Mouse (Mus musculus) ES-E14 (cell line): ENCODE data around the gene Fanca. TPM values are rescaled to one million over a fixed set of nuclear protein-coding genes. Genes with fewer than 3 reads are reported as not detected.

Source experiments
- DNase-seq: peaks from one replicate; pipeline ENCODE4 v3.0.0-alpha.2; 2013; ENCODE audit warnings: low read depth, low spot score
- H3K27ac ChIP-seq: 2 replicates; pipeline ENCODE4 v1.5.1; 2012; ENCODE audit warnings: low read depth, mild to moderate bottlenecking, low read length, moderate library complexity, mixed read lengths; ENCODE audit not compliant: poor library complexity, insufficient read depth, severe bottlenecking
- H3K36me3 ChIP-seq: 2 replicates; pipeline ENCODE4 v1.6.1; 2012; ENCODE audit warnings: mild to moderate bottlenecking, low read length, moderate library complexity, mixed read lengths; ENCODE audit not compliant: control insufficient read depth, poor library complexity, insufficient read depth, severe bottlenecking
- H3K4me1 ChIP-seq, 2 experiments: fragments of 150-350 bp in 1 of 2; sonication (generic) in 1 of 2; 2 replicates each; pipeline ENCODE4 v1.6.1; 2012; ENCODE audit warnings: low read length in 2 of 2, mild to moderate bottlenecking in 1 of 2, mixed read lengths in 1 of 2; ENCODE audit not compliant: control insufficient read depth in 2 of 2, insufficient read depth in 2 of 2, poor library complexity in 1 of 2
- H3K4me3 ChIP-seq, 2 experiments: fragments of 150-350 bp in 1 of 2; sonication (generic) in 1 of 2; 2 replicates each; pipeline ENCODE4 v1.5.1; 2012; ENCODE audit warnings: low read length in 2 of 2, low read depth in 1 of 2, mild to moderate bottlenecking in 1 of 2, mixed read lengths in 1 of 2; ENCODE audit not compliant: insufficient read depth in 1 of 2, poor library complexity in 1 of 2, severe bottlenecking in 1 of 2
- H3K9ac ChIP-seq: 2 replicates; pipeline ENCODE4 v1.6.1; 2012; ENCODE audit warnings: low read depth, mild to moderate bottlenecking, low read length, mixed read lengths; ENCODE audit not compliant: poor library complexity, insufficient read depth, severe bottlenecking
- H3K9me3 ChIP-seq: fragments of 150-350 bp; sonication (generic); 2 replicates; pipeline ENCODE4 v1.6.1; 2012; ENCODE audit warnings: low read depth, mild to moderate bottlenecking, low read length; ENCODE audit not compliant: control insufficient read depth, insufficient read depth
- CHD2 ChIP-seq: IDR thresholded peaks from 2 replicates; pipeline ENCODE4 v1.6.1; 2014; ENCODE audit warnings: mild to moderate bottlenecking, low read depth, low read length, inconsistent platforms
- HCFC1 ChIP-seq: IDR thresholded peaks from 2 replicates; pipeline ENCODE4 v1.6.1; 2012; ENCODE audit warnings: low read length, inconsistent platforms, borderline replicate concordance; ENCODE audit not compliant: insufficient read depth
- MAFK ChIP-seq: IDR thresholded peaks from 2 replicates; pipeline ENCODE4 v1.6.1; 2014; ENCODE audit warnings: mild to moderate bottlenecking, low read depth, low read length, inconsistent platforms; ENCODE audit not compliant: insufficient read depth
- ZC3H11A ChIP-seq: IDR thresholded peaks from 2 replicates; pipeline ENCODE4 v1.6.1; 2012; ENCODE audit warnings: low read depth, mild to moderate bottlenecking, inconsistent platforms, low read length, borderline replicate concordance
- ZNF384 ChIP-seq: IDR thresholded peaks from 2 replicates; pipeline ENCODE4 v1.6.1; 2012; ENCODE audit warnings: low read depth, low read length, inconsistent platforms
- in situ Hi-C, 2 experiments: fragments of 600-800 bp; cut with MboI; formaldehyde crosslinking; loops; one replicate each; pipeline ENCODE4 v1.15.1; 2025; ENCODE audit warnings: low sequenced_read_pairs in 2 of 2, inconsistent platforms in 1 of 2; ENCODE audit not compliant: unreplicated experiment in 2 of 2
- total RNA-seq: library from RNA; depleted of rRNA; stranded (reverse); fragments of 300-350 nt; gene quantifications from 2 replicates; pipeline ENCODE4 v1.2.3, GENCODE M21; 2012; rRNA removed

Gene Fanca
- total RNA-seq, 1 experiment = 31.7 TPM

DNA sequence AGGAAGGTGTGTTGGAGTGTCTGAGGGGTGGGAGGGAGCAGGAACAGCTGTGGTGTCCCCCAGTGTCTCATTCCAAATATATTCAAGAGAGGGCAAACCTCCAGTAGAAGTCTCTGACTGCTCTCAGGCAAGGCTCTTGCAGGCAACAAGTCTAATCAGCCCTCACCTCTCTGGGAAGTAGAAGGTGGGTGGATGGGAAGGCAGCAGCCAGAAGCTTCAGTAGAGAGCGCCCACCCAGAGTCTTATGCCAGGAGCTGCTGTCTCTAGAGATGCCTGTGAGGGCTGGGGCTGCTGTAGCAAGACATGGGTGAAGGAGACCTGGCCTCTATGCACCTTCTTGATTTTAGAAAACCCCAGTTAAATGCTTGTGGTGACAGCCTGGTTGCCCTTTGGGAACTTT is 90.0 kb downstream of the Fanca start:
- H3K9me3 ChIP-seq = no peaks in the 10 kb centered on the region
- no peak overlapping the region for H3K27ac ChIP-seq
- peaks cover 2 to 10% of the 10 kb centered on the region in 2 experiments; a peak in 3 of 4 replicates for H3K4me1 ChIP-seq
- DNase-seq = no peak
- H3K9ac ChIP-seq = no peak overlapping the region
- no peak overlapping the region for H3K4me3 ChIP-seq
- in situ Hi-C loops = no loop called here
- TF ChIP-seq HCFC1 = no peak
- TF ChIP-seq CHD2 = no peak
- TF ChIP-seq MAFK = no peak
- no peak for TF ChIP-seq ZNF384
- no peak for TF ChIP-seq ZC3H11A
- peaks cover 20% of the 10 kb centered on the region for H3K36me3 ChIP-seq

GRCm38 (mm10) chr8:123224278-123225266 is 93.8 kb downstream of the Fanca start, which contains the start of gene Cdk10:
Gene Cdk10 (plus strand): TSS chr8:123224842.
- TF ChIP-seq HCFC1 = peak; percentile 77; the same call in 1 of the 2 replicates
- TF ChIP-seq ZC3H11A = no peak
- no peak for TF ChIP-seq CHD2
- no peak for TF ChIP-seq MAFK
- no peak for TF ChIP-seq ZNF384
- Histone ChIP-seq H3K9me3 (no peaks in the 10 kb centered on the region), H3K27ac (0 out of 2 replicates have a peak within 1 kb of the TSS, but pooled peaks have one; percentile 15), H3K4me1 (peaks cover 0 to 2% of the 10 kb centered on the region in 2 experiments; a peak in 1 of 4 replicates), H3K9ac (peak within 1 kb of the TSS; percentile 94), H3K36me3 (peaks cover 14% of the 10 kb centered on the region), H3K4me3 (peak within 1 kb of the TSS; percentile 85 to 90)
- in situ Hi-C loops = no loop called here
- peak; percentile 87 for DNase-seq

DNA sequence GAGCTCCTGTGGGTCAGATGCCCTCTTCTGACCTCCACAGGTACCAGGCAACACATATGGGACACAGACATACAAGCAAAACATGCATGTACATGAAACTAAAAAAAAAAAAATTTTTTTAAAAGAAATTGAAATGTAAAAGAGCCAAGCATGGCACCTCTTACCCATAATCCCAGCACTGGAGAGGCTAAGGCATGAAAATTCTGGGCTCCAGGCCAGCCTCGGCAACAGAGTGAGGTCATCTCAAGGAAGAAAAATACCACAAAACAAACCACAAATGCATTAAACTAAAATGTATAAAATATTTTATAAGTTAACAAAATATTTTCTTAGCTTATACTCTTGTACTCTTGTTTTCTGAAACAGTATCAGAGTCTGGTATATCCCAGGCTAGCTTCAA is 97.5 kb downstream of the Fanca start:
- Histone ChIP-seq H3K9me3 (no peaks in the 10 kb centered on the region), H3K27ac (no peak overlapping the region), H3K9ac (no peak overlapping the region), H3K36me3 (no peaks in the 10 kb centered on the region), H3K4me1 (peaks cover 2 to 3% of the 10 kb centered on the region in 2 experiments; a peak in 2 of 4 replicates), H3K4me3 (no peak overlapping the region)
- in situ Hi-C loops = no loop called here
- DNase-seq = no peak
- TF ChIP-seq CHD2 (no peak), MAFK (no peak), HCFC1 (no peak), ZC3H11A (no peak), ZNF384 (no peak)

Other genes with a start within 250 kb of the Fanca start
- gene Rpl13, start 216.2 kb downstream of the Fanca start, total RNA-seq = 2,643 and 2,912 TPM in 2 replicates
- gene Cpne7, start 201.2 kb downstream of the Fanca start, total RNA-seq = 1.8 and 4.9 TPM in 2 replicates
- gene Sult5a1, start 160.3 kb downstream of the Fanca start, total RNA-seq = 3.1 and 3.3 TPM in 2 replicates
- not detected in 2 replicates for gene Dpep1, start 132.3 kb downstream of the Fanca start, total RNA-seq
- 68.8 and 86.0 TPM in 2 replicates for gene Chmp1a, start 105.8 kb downstream of the Fanca start, total RNA-seq
- gene Spata33, start 105.7 kb downstream of the Fanca start, total RNA-seq = 1.2 and 1.4 TPM in 2 replicates
- 42.7 and 58.9 TPM in 2 replicates for gene Cdk10, start 93.7 kb downstream of the Fanca start, total RNA-seq
- 1.2 and 1.7 TPM in 2 replicates for gene Spata2l, start 82.3 kb downstream of the Fanca start, total RNA-seq
- gene Zfp276, start 64.4 kb downstream of the Fanca start, total RNA-seq = 14.8 and 19.1 TPM in 2 replicates
- gene Vps9d1, start 64.2 kb downstream of the Fanca start, total RNA-seq = 10.8 and 15.4 TPM in 2 replicates
- 8.8 and 13.6 TPM in 2 replicates for gene Spire2, start 14.1 kb upstream of the Fanca start, total RNA-seq
- 87.2 and 114 TPM in 2 replicates for gene Tcf25, start 55.2 kb upstream of the Fanca start, total RNA-seq
- 0.27 and 0.42 TPM in 2 replicates for gene Mc1r, start 88.5 kb upstream of the Fanca start, total RNA-seq
- 69.1 and 117 TPM in 2 replicates for gene Tubb3, start 92.8 kb upstream of the Fanca start, total RNA-seq
- 34.3 and 42.5 TPM in 2 replicates for gene Def8, start 105.0 kb upstream of the Fanca start, total RNA-seq
- gene Afg3l1, start 159.3 kb upstream of the Fanca start, total RNA-seq = 80.0 and 96.7 TPM in 2 replicates
- 1.4 and 1.6 TPM in 2 replicates for gene Dbndd1, start 196.9 kb upstream of the Fanca start, total RNA-seq
- gene Gas8, start 200.3 kb upstream of the Fanca start, total RNA-seq = 16.2 and 25.3 TPM in 2 replicates